Mouse (Mus musculus) right cerebral cortex, postnatal 4 days (tissue): Measurements from ENCODE around the gene Prss33.

ENCODE experiments used
- DNase-seq: peaks from one replicate; pipeline ENCODE4 v3.0.0-alpha.2; 2022

The Prss33 gene

GRCm38 (mm10) chr17:23823614-23824013, 12.2 kb downstream of the Prss33 start:
- DNase-seq = no peak

- DNase-seq = no peak
Observed at GRCm38 (mm10) chr17:23823018-23823417, 12.8 kb downstream of the Prss33 start.

GRCm38 (mm10) chr17:23822094-23822493, 13.8 kb downstream of the Prss33 start:
- no peak for DNase-seq

GRCm38 (mm10) chr17:23820731-23821130, 15.1 kb downstream of the Prss33 start:
- DNase-seq = no peak

- no peak for DNase-seq
Observed at GRCm38 (mm10) chr17:23819235-23819634, 16.6 kb downstream of the Prss33 start.

GRCm38 (mm10) chr17:23818579-23818978, 17.3 kb downstream of the Prss33 start:
- DNase-seq = no peak

- no peak for DNase-seq
Observed at GRCm38 (mm10) chr17:23815641-23816040, 20.2 kb downstream of the Prss33 start.

GRCm38 (mm10) chr17:23807918-23808317, 27.9 kb downstream of the Prss33 start:
- no peak for DNase-seq

- no peak for DNase-seq
Observed at GRCm38 (mm10) chr17:23806867-23807266, 29.0 kb downstream of the Prss33 start.

- no peak for DNase-seq
Observed at GRCm38 (mm10) chr17:23804426-23805085, 31.3 kb downstream of the Prss33 start.

GRCm38 (mm10) chr17:23803366-23804041, 32.4 kb downstream of the Prss33 start:
- peak; percentile 90 for DNase-seq

- peak; percentile 97 for DNase-seq
Observed at GRCm38 (mm10) chr17:23802746-23803365, 33.0 kb downstream of the Prss33 start.

GRCm38 (mm10) chr17:23801627-23802026, 34.2 kb downstream of the Prss33 start:
- no peak for DNase-seq

GRCm38 (mm10) chr17:23797316-23797715, 38.5 kb downstream of the Prss33 start:
- no peak for DNase-seq

GRCm38 (mm10) chr17:23795323-23795722, 40.5 kb downstream of the Prss33 start:
- DNase-seq = no peak

- DNase-seq = no peak
Observed at GRCm38 (mm10) chr17:23791079-23791357, 44.8 kb downstream of the Prss33 start.

GRCm38 (mm10) chr17:23790269-23791078, 45.4 kb downstream of the Prss33 start, which contains the start of gene Srrm2:
Gene Srrm2, plus strand, starts transcription at chr17:23790532.
- peak; percentile 65 for DNase-seq

- no peak for DNase-seq
Observed at GRCm38 (mm10) chr17:23789749-23790268, 46.0 kb downstream of the Prss33 start.

- DNase-seq = no peak
Observed at GRCm38 (mm10) chr17:23788973-23789372, 46.9 kb downstream of the Prss33 start.

GRCm38 (mm10) chr17:23786510-23786931, 49.3 kb downstream of the Prss33 start:
- peak; percentile 36 for DNase-seq

GRCm38 (mm10) chr17:23785561-23786471, 50.0 kb downstream of the Prss33 start, which contains the start of gene Flywch2:
Gene Flywch2, minus strand, starts transcription at chr17:23786081.
- peak; percentile 84 for DNase-seq

GRCm38 (mm10) chr17:23783352-23783751, 52.5 kb downstream of the Prss33 start:
- no peak for DNase-seq
